Mouse (Mus musculus): Measurements from ENCODE around the gene Kdm7a.

DNA sequence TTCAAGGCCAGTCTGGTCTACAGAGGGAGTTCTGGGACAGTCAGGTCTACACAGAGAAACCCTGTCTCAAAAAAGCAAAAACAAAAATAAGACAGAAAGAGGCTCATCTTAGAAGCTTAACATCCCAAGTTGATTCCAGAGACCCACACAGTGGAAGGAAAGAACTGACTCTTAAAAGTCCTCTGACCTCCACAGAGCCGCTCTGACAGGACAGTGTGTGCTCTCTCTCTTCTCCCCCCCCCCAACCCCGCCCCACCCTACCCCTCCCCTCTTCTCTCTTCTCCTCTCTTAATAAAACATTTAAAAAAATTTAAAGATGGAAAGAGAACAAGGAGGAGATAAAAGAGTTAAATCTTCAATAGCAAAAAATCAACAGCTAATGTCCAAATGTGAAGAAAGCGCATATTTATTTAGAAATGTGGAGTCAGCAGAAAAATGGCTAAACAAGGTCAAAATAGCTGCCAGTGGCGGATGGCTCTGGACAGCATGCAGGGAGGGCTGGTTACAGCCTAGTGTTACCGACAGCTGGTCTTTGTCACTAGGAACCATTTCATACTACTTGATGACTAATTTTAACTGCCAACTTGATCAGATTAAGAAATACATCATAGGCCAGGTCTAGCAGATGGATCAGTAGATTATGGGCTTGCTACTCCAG lies 8.5 kb upstream of the Kdm7a start:
- TF ChIP-seq CTCF (IDR thresholded peaks at IDR 0.05; ENCODE audit: extremely low read depth, insufficient read length, insufficient replicate concordance, low read depth, low read length) (no peak), POLR2A (IDR thresholded peaks at IDR 0.05; ENCODE audit: low read depth, low read length) (no peak)
